25 mouse cellular contexts compared by ENCODE assay signal in the genomic region with DNA sequence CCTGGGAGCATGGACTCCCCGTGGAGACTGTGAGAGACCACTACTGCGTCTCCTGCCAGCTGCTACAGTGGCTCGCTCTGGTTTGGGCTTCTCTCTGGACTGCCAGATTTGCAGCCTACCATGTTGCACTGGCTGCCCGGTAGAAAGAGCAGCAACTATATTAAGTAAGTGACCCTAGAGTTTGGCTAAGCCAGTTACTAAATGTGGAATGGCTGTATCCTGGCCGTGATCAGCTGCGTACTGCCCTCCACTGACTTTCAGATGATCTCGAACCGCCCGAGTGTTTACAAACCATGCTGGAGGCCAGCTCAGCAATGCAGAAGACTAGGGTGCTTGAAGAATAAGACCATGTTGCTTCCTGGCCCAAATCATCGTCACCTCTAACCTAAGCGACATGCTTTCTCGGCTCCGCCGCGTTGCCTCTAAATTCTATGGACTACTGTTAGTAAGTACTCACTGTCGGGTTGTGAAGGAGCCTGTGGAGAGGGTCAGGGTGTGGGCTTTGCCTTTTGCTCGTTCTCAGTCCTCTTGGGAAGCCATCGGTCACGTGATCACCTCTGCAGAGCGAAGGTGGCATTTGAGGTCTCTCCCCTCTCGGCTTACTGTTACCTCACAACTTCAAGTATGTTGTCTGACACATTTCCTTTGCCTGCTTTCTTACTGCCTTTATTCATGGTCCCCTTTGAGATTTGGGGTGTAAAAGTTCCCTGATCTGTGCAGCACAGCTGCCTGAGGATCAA. TPM values are rescaled to one million over a fixed set of nuclear protein-coding genes. Genes with fewer than 3 reads are reported as not detected.
DNase-seq lines count a peak whose midpoint lies in the region; ATAC-seq and TF ChIP-seq lines count a peak whose summit lies in the region.
"Had no signal": no experiment of that assay in that cellular context is flagged by ENCODE, and none has a peak within 500 bp of the region (broad histone marks: within the 10 kb centered on the region; RNA-seq: fewer than 3 reads in every experiment).

No protein-coding gene starts in this region.

- ATAC-seq in heart, postnatal 0 days (ENCODE audit: insufficient read depth, low read depth): peak; percentile 57
- no peak for ATAC-seq in forebrain, embryonic 16.5 days
- ATAC-seq in hindbrain, embryonic 13.5 days (ENCODE audit: low FRiP score): no peak
- no peak for ATAC-seq in neural tube, embryonic 15.5 days (ENCODE audit: low FRiP score)
- ATAC-seq: forebrain, embryonic 14.5 days; hindbrain, embryonic 16.5 days had no signal

- H3K4me1 ChIP-seq in E14TG2a.4 (replicated peaks; ENCODE audit: low read depth, low read length): peaks cover 21% of the 10 kb centered on the region
- H3K4me1 ChIP-seq in heart, postnatal 0 days (ENCODE audit: control insufficient read depth, insufficient read depth): peaks cover 8% of the 10 kb centered on the region
- H3K4me1 ChIP-seq in forebrain, embryonic 16.5 days (replicated peaks; ENCODE audit: control insufficient read depth, insufficient read depth, low read length): no peaks in the 10 kb centered on the region
- H3K4me1 ChIP-seq in hindbrain, embryonic 13.5 days (replicated peaks): no peaks in the 10 kb centered on the region
- no peaks in the 10 kb centered on the region for H3K4me1 ChIP-seq in neural tube, embryonic 15.5 days
- H3K4me1 ChIP-seq: limb, embryonic 13.5 days; lung, embryonic 15.5 days; stomach, embryonic 15.5 days had no signal

- no peak overlapping the region for H3K4me2 ChIP-seq in heart, postnatal 0 days (ENCODE audit: low read depth, low read length)
- H3K4me2 ChIP-seq in forebrain, embryonic 16.5 days (ENCODE audit: low read length): no peak overlapping the region
- H3K4me2 ChIP-seq in hindbrain, embryonic 13.5 days: no peak overlapping the region
- no peak overlapping the region for H3K4me2 ChIP-seq in neural tube, embryonic 15.5 days
- H3K4me2 ChIP-seq: limb, embryonic 13.5 days; liver, embryonic 11.5 days; lung, embryonic 15.5 days; midbrain, embryonic 11.5 days; neural tube, embryonic 13.5 days; stomach, embryonic 15.5 days had no signal

- no peaks in the 10 kb centered on the region for H3K9me3 ChIP-seq in E14TG2a.4 (ENCODE audit: low read length)
- H3K9me3 ChIP-seq in heart, postnatal 0 days (replicated peaks; ENCODE audit: control insufficient read depth, low read length): no peaks in the 10 kb centered on the region
- H3K9me3 ChIP-seq in forebrain, embryonic 16.5 days (ENCODE audit: control insufficient read depth, low read length): no peaks in the 10 kb centered on the region
- H3K9me3 ChIP-seq in hindbrain, embryonic 13.5 days: no peaks in the 10 kb centered on the region
- H3K9me3 ChIP-seq in neural tube, embryonic 15.5 days (replicated peaks): no peaks in the 10 kb centered on the region
- H3K9me3 ChIP-seq: limb, embryonic 13.5 days; lung, embryonic 15.5 days; neural tube, embryonic 13.5 days; stomach, embryonic 15.5 days had no signal

- DNase-seq in heart, adult 18-20 months: peak; percentile 59 to 73
- DNase-seq in heart, postnatal 25 days (ENCODE audit: low spot score): no peak
- peak; percentile 33 for DNase-seq in ZHBTc4 (ENCODE audit: low read depth, low spot score)
- no peak for DNase-seq in heart, postnatal 0 days (ENCODE audit: low spot score)
- DNase-seq: adrenal gland, postnatal 14 days; B cell, adult 2 months; cerebellum, adult 11 months; cerebellum, adult 9-10 months; cerebellum, postnatal 36 days; kidney, adult 18-20 months; kidney, postnatal 36 days; lung, postnatal 36 days had no signal

- no peak for TF ChIP-seq EP300 in heart, postnatal 0 days (IDR thresholded peaks at IDR 0.05; ENCODE audit: low read depth)

- peak overlapping the region; percentile 50 for H3K4me3 ChIP-seq in E14TG2a.4 (replicated peaks; ENCODE audit: low read length)
- no peak overlapping the region for H3K4me3 ChIP-seq in heart, postnatal 0 days (ENCODE audit: low read depth, low read length)
- H3K4me3 ChIP-seq in forebrain, embryonic 16.5 days (replicated peaks; ENCODE audit: low read length): no peak overlapping the region
- no peak overlapping the region for H3K4me3 ChIP-seq in hindbrain, embryonic 13.5 days
- H3K4me3 ChIP-seq in neural tube, embryonic 15.5 days (replicated peaks): no peak overlapping the region
- H3K4me3 ChIP-seq: limb, embryonic 13.5 days; lung, embryonic 15.5 days; neural tube, embryonic 13.5 days; stomach, embryonic 15.5 days had no signal

- H3K27me3 ChIP-seq in E14TG2a.4 (ENCODE audit: insufficient read depth, low read length): peaks cover 34% of the 10 kb centered on the region
- H3K27me3 ChIP-seq in heart, postnatal 0 days (ENCODE audit: control insufficient read depth, insufficient read depth, low read length): 0 out of 2 replicates have a peak, but pooled peaks cover 5% of the 10 kb centered on the region
- no peaks in the 10 kb centered on the region for H3K27me3 ChIP-seq in forebrain, embryonic 16.5 days (replicated peaks; ENCODE audit: control insufficient read depth, insufficient read depth, low read length)
- H3K27me3 ChIP-seq in hindbrain, embryonic 13.5 days: no peaks in the 10 kb centered on the region
- no peaks in the 10 kb centered on the region for H3K27me3 ChIP-seq in neural tube, embryonic 15.5 days (replicated peaks)
- H3K27me3 ChIP-seq: limb, embryonic 13.5 days; lung, embryonic 15.5 days; neural tube, embryonic 13.5 days; stomach, embryonic 15.5 days had no signal

- H3K27ac ChIP-seq in heart, postnatal 0 days (ENCODE audit: low read depth): no peak overlapping the region
- H3K27ac ChIP-seq in forebrain, embryonic 16.5 days (ENCODE audit: low read length): no peak overlapping the region
- H3K27ac ChIP-seq in hindbrain, embryonic 13.5 days: no peak overlapping the region
- no peak overlapping the region for H3K27ac ChIP-seq in neural tube, embryonic 15.5 days (replicated peaks)
- H3K27ac ChIP-seq: limb, embryonic 13.5 days; lung, embryonic 15.5 days; neural tube, embryonic 13.5 days; stomach, embryonic 15.5 days had no signal

- no peak for TF ChIP-seq CTCF in E14TG2a.4 (conservative IDR thresholded peaks at IDR 0.05; ENCODE audit: low read length)
- TF ChIP-seq CTCF in heart, postnatal 0 days (IDR thresholded peaks at IDR 0.05; ENCODE audit: low read depth): no peak

- no peak overlapping the region for H3K9ac ChIP-seq in heart, postnatal 0 days (replicated peaks; ENCODE audit: low read depth, low read length)
- no peak overlapping the region for H3K9ac ChIP-seq in forebrain, embryonic 16.5 days (replicated peaks; ENCODE audit: low read depth, low read length)
- H3K9ac ChIP-seq in hindbrain, embryonic 13.5 days: no peak overlapping the region
- H3K9ac ChIP-seq in neural tube, embryonic 15.5 days (replicated peaks): no peak overlapping the region
- H3K9ac ChIP-seq: limb, embryonic 13.5 days; lung, embryonic 15.5 days; neural tube, embryonic 13.5 days; stomach, embryonic 15.5 days had no signal

- 61% methylated on average over 21 of the region's 21 CpGs for WGBS in heart, postnatal 0 days
- 88% methylated on average over 21 of the region's 21 CpGs for WGBS in forebrain, embryonic 16.5 days
- 87% methylated on average over 21 of the region's 21 CpGs for WGBS in hindbrain, embryonic 13.5 days
- WGBS in neural tube, embryonic 15.5 days: 88% methylated on average over 21 of the region's 21 CpGs

- intact Hi-C loops in heart, postnatal 25 days (cut with DNase I): no loop called here

- no peaks in the 10 kb centered on the region for H3K36me3 ChIP-seq in E14TG2a.4 (ENCODE audit: insufficient read depth, low read length)
- no peaks in the 10 kb centered on the region for H3K36me3 ChIP-seq in heart, postnatal 0 days (replicated peaks; ENCODE audit: control insufficient read depth, insufficient read depth, low read length)
- H3K36me3 ChIP-seq in forebrain, embryonic 16.5 days (ENCODE audit: control insufficient read depth, insufficient read depth): no peaks in the 10 kb centered on the region
- no peaks in the 10 kb centered on the region for H3K36me3 ChIP-seq in hindbrain, embryonic 13.5 days
- H3K36me3 ChIP-seq in neural tube, embryonic 15.5 days: no peaks in the 10 kb centered on the region
- H3K36me3 ChIP-seq: G1E; limb, embryonic 13.5 days; lung, embryonic 15.5 days; neural tube, embryonic 13.5 days; stomach, embryonic 15.5 days had no signal

RNA-seq across cellular contexts. Expression of a gene that starts 31.6 kb away (rescaled TPM):
- total RNA-seq in heart, adult 18-20 months (2021): 10 to 100 TPM; 38.6 to 49.2 TPM
- 10 to 100 TPM; 23.2 to 23.7 TPM for total RNA-seq in heart, postnatal 25 days (2021)
- 36.4 and 37.4 TPM in 2 replicates for total RNA-seq in heart, postnatal 0 days (2014; rRNA removed; ENCODE audit: low replicate concordance)
- polyA plus RNA-seq in heart, postnatal 0 days (2015; fragmentation: Nextera tagmentation; extraction: Ambion mirVana): 13.6 and 14.3 TPM in 2 replicates
- 23.8 and 24.0 TPM in 2 replicates for polyA plus RNA-seq in forebrain, embryonic 16.5 days (2015; fragmentation: Nextera tagmentation; extraction: Ambion mirVana)
- polyA plus RNA-seq in hindbrain, embryonic 13.5 days (2015; fragmentation: Nextera tagmentation; extraction: Ambion mirVana): 21.2 and 22.1 TPM in 2 replicates
- 15.0 and 17.9 TPM in 2 replicates for polyA plus RNA-seq in neural tube, embryonic 15.5 days (2015; fragmentation: Nextera tagmentation; extraction: Ambion mirVana)
- polyA plus RNA-seq: G1E had no signal

Comparison
In these comparisons a context has a peak if more than half of its experiments do, and no peak if none do; other contexts are left out.
1. DNase-seq: peak in heart, adult 18-20 months (2 of 2) and ZHBTc4 (single experiment); none in heart, postnatal 25 days (single experiment) and heart, postnatal 0 days (single experiment).